Mouse (Mus musculus) lung, postnatal 14 days (tissue): ENCODE results near the gene Wdr66.

Experiments
- DNase-seq: peaks from one replicate; pipeline ENCODE4 v3.0.0; 2021

Wdr66 gene

GRCm38 (mm10) chr5:123362911-123363310 lies 111.0 kb downstream of the Wdr66 start:
- no peak for DNase-seq

DNA sequence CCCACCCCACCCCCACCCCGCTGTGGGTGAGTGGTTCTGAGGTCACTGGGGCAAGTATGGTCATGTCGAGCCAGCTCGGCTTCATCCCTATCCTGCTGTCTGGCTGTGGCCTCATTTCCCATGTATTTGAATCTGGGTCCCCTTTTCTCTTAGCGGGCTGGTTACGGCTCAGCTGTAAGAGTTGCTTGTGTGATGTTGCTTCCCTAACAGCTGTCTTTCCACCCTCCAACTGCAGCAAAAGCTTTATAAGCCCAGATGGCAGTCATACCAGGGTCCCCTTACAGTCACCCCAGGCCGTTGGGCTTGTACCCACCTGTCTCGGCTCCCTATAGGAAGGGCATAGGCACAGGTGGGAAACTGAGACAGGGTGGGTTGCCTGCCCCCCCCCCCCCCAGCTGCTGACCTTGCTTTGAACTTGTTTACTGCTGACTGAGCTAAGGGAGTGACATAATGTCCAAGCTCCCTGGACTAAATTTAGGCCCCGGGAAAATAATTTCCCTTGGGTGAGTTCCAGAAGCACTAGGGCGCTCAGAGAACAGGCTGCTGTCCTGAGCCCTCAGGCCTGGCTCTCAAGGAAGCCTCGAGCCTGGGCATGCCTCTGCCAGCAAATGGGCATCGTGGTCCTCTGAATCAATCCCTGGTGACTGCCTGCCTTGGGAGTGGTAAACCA lies 112.5 kb downstream of the Wdr66 start:
- peak; percentile 69 for DNase-seq

GRCm38 (mm10) chr5:123368869-123369488 lies 117.1 kb downstream of the Wdr66 start:
- DNase-seq, result peak; percentile 63

DNA sequence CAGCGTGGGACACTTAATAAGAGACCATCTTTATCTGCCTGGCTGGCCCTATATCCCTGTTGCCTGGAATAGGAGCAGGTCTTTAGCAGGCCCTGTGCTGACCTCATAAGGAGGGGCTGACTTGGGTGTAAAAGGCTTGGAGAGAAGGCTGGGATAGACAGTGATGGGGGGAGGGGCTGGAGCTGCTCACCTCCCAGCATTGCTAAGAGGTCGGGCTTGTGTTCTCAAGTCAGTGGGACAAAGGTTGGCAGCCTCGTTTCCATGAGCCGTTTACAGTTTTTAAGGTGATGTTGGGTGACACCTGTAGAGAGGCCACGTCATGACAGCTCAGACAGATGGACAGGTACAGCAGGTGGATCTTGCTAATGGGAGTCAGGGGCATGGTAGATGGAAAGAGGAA lies 118.1 kb downstream of the Wdr66 start:
- no peak for DNase-seq

DNA sequence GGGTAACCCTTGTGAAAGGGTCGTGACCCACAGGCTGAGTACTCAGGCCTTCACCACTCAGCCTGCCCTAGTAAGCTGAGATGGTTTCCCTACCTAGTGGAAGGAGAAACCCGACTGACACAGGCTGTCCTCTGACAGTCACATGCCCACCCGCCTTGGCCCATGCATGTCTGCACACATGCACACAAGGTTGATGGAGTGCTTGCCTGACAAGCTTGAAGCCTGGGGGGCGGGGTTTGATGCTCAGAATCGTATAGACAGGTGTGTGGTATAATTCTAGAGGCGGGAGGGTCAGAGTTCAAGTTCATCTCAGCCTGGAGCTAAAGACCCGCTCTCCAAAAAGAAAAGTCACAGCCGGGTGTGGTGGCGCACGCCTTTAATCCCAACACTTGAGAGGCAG lies 123.4 kb downstream of the Wdr66 start:
- DNase-seq, result no peak

DNA sequence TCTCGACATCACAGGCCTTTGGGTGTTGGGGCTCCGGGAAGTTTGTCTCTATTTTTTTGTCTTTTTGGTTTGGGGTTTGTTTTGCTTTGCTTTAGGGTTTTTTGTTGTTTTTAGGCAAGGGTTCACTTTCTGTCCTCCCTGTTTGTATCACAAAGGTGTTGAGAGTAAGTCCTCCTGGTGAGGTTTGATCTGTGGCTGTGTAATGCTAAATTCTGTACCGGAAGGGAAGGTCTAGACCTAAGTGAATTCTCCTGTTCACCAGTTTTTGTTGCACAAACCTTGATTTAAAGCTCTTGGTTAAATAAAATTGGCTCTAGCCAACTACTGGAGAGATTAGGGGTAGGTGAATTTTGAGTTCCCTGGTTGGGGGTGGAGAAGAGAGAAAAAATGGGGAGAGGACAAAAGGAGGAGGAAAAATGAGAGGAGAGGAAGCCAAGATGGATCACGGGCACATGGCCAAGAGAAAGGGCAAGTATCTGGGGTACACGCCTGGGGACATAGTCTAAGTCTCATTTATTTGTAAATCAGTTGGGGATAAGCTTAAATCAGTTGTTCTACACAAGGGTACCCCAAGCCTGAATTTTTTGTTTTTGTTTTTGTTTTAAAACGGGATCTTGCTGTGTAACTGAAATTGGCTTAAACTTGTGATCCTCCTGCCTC lies 124.0 kb downstream of the Wdr66 start:
- DNase-seq, result no peak

- DNase-seq, result peak; percentile 84
Measured at GRCm38 (mm10) chr5:123376569-123376968, 124.7 kb downstream of the Wdr66 start.
